Mouse (Mus musculus) midbrain, embryonic 16.5 days (tissue): ENCODE data around the gene Kif24. TPM values are rescaled to one million over a fixed set of nuclear protein-coding genes. Genes with fewer than 3 reads are reported as not detected.

Experiments
- ATAC-seq: fragments of 200-750 bp; cut with Nextera tagmentation; 2 replicates; pipeline ENCODE4 v1.8.0; 2017; ENCODE audit warnings: moderate TSS enrichment
- H3K27ac ChIP-seq: fragments of 300-500 bp; sonication (generic); 2 replicates; pipeline ENCODE4 v1.5.1; 2014; ENCODE audit warnings: mild to moderate bottlenecking, low read length, mixed read lengths
- H3K27me3 ChIP-seq: fragments of 300-500 bp; sonication (generic); 2 replicates; pipeline ENCODE4 v1.6.1; 2014; ENCODE audit warnings: low read depth, low read length, mixed read lengths; ENCODE audit not compliant: control insufficient read depth, insufficient read depth
- H3K36me3 ChIP-seq: fragments of 300-500 bp; sonication (generic); 2 replicates; pipeline ENCODE4 v1.6.1; 2014; ENCODE audit warnings: mild to moderate bottlenecking, low read length, moderate library complexity, mixed read lengths; ENCODE audit not compliant: control insufficient read depth, insufficient read depth
- H3K4me1 ChIP-seq: fragments of 300-500 bp; sonication (generic); 2 replicates; pipeline ENCODE4 v1.6.1; 2014; ENCODE audit warnings: mild to moderate bottlenecking, low read length, mixed read lengths; ENCODE audit not compliant: control insufficient read depth, insufficient read depth
- H3K4me2 ChIP-seq: fragments of 300-500 bp; sonication (generic); 2 replicates; pipeline ENCODE4 v1.6.1; 2014; ENCODE audit warnings: mild to moderate bottlenecking, low read length, mixed read lengths
- H3K4me3 ChIP-seq: fragments of 300-500 bp; sonication (generic); 2 replicates; pipeline ENCODE4 v1.5.1; 2014; ENCODE audit warnings: low read depth, mild to moderate bottlenecking, low read length, moderate library complexity, mixed read lengths
- H3K9ac ChIP-seq: fragments of 300-500 bp; sonication (generic); 2 replicates; pipeline ENCODE4 v1.6.1; 2014; ENCODE audit warnings: low read depth, low read length, mixed read lengths
- H3K9me3 ChIP-seq: fragments of 300-500 bp; sonication (generic); replicated peaks from 2 replicates; pipeline ENCODE4 v1.6.1; 2014; ENCODE audit warnings: mild to moderate bottlenecking, low read length, mixed read lengths; ENCODE audit not compliant: control insufficient read depth, poor library complexity, severe bottlenecking
- WGBS: fragments of 180-500 bp; shearing (Covaris S2); extraction: QIAGEN DNeasy Blood & Tissue Kit; methylation state at CpG from one replicate; pipeline ENCODE4 v1.1.7; 2014; 5-methylcytosine and 5-hydroxymethylcytosine counted together
- polyA plus RNA-seq: library from polyadenylated mRNA; unstranded; fragments of >200 nt; fragmentation: Nextera tagmentation; extraction: Ambion mirVana; gene quantifications from 2 replicates; pipeline ENCODE4 v1.2.1, GENCODE M21; 2015

Gene Kif24
- polyA plus RNA-seq, 1 experiment from 2014 or later, result 2.5 TPM

GRCm38 (mm10) chr4:41387755-41388469 is 76.8 kb downstream of the Kif24 start:
- Histone ChIP-seq H3K4me1 (no peaks in the 10 kb centered on the region), H3K27ac (no peak overlapping the region), H3K4me3 (no peak overlapping the region), H3K36me3 (peaks cover 19% of the 10 kb centered on the region), H3K9me3 (no peaks in the 10 kb centered on the region), H3K27me3 (no peaks in the 10 kb centered on the region), H3K4me2 (no peak overlapping the region), H3K9ac (no peak overlapping the region)
- no peak for ATAC-seq
- 88% methylated on average over 7 of the region's 7 CpGs for WGBS

DNA sequence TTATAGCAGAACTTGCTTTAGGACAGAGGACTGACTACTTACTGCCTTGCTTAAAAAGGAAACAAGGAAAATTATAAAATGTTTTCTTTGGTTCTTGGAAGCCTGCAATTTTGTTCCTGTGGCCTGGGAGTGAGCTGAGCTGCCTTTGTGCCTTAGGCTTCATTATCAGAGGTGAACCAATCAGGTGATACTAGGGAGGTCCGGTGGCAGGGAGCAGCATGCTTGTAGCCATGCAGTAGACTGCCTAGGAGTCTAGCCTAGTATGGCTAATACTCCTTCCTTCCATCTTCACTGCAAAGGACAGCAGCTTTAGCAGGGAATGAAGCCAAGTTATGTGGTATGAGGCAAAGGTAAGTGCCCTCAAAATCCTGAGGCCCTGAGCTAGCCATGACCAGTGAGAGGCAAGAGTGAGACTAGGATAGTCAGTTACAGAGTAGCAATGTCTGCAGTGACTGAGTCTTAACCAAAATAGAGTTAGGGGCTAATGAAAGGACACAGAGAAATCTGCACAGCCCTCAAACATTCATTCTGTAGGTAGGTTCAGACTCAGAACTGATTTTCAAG is 78.2 kb downstream of the Kif24 start:
- Histone ChIP-seq H3K9ac (0 out of 2 replicates have a peak overlapping the region, but pooled peaks have one; percentile 10), H3K27ac (no peak overlapping the region), H3K4me1 (no peaks in the 10 kb centered on the region), H3K4me3 (no peak overlapping the region), H3K9me3 (no peaks in the 10 kb centered on the region), H3K27me3 (no peaks in the 10 kb centered on the region), H3K36me3 (peaks cover 16% of the 10 kb centered on the region), H3K4me2 (no peak overlapping the region)
- WGBS, result 82% methylated on average over 1 of the region's 1 CpGs
- no peak for ATAC-seq

DNA sequence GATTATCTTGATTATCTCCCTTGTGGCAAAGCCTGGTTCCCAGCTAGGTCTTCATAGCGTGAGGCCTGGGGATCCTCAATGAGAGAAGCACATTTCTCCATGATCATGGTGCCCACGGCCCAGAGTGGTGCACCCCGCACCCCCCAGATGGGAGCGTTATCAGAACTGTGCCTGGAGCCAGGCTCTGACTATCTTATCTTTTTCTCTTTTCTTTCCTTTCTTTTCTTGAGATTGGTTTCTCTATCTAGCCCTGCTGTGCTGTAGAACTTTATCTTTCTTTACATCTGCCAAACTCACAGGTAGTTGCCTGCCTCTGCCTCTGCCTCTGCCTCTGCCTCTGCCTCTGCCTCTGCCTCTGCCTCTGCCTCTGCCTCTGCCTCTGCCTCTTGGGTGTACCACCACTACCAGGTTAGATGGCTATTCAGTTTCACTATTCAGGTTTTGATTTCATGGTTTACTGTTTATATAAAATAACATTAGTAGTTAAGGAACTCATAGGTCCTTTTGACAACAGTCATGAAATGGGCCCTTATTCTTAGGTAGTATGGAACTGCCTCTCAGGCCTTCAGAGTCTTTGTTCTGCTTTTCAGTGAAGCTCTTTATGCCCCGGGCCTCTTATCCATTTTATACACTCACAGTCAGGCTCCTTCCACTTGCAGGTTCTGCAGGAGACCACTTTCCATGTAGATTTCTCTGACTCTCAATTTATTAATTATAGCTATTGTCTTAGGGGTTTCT is 83.3 kb downstream of the Kif24 start:
- Histone ChIP-seq H3K4me3 (no peak overlapping the region), H3K36me3 (peaks cover 24% of the 10 kb centered on the region), H3K9me3 (no peaks in the 10 kb centered on the region), H3K27me3 (no peaks in the 10 kb centered on the region), H3K4me2 (no peak overlapping the region), H3K27ac (no peak overlapping the region), H3K4me1 (no peaks in the 10 kb centered on the region), H3K9ac (no peak overlapping the region)
- 93% methylated on average over 5 of the region's 5 CpGs for WGBS
- ATAC-seq, result no peak

- no peak overlapping the region for H3K27ac ChIP-seq
- H3K9me3 ChIP-seq, result no peaks in the 10 kb centered on the region
- no peak for ATAC-seq
- no peak overlapping the region for H3K4me2 ChIP-seq
- peaks cover 27% of the 10 kb centered on the region for H3K36me3 ChIP-seq
- H3K9ac ChIP-seq, result no peak overlapping the region
- no peaks in the 10 kb centered on the region for H3K4me1 ChIP-seq
- no peaks in the 10 kb centered on the region for H3K27me3 ChIP-seq
- H3K4me3 ChIP-seq, result no peak overlapping the region
These were observed 87.1 kb downstream of the Kif24 start for GRCm38 (mm10) chr4:41377567-41377966.

DNA sequence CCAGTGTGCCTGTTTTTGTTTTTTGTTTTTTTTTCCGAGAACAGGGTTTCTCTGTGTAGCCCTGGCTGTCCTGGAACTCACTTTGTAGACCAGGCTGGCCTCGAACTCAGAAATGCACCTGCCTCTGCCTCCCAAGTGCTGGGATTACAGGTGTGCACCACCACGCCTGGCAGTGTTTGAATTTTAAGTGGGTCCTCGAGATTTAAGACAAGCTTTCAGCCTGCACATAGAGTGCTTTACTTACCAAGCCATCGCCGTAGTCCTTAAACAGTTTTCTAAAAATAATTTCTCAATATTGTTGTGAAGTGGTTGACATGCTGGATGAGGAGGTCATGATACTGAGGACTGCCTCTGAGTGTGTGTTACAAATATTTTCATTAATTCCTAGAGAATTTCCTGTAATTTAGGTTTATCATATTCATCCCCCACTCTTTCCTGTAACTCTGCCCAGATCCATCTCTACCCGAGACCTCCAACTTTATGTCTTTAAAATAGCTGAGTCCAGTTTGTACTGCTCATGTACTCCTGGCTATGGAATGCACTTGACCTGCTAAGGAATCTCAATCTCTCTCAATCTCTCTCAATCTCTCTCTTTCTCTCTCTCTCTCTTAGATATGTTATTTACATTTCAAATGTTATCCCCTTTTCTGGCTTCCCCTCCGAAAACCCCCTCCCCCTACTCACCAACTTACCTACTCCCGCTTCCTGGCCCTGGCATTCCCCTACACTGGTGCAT is 94.8 kb downstream of the Kif24 start:
- WGBS, result 93% methylated on average over 9 of the region's 9 CpGs

GRCm38 (mm10) chr4:41368198-41368597 is 96.5 kb downstream of the Kif24 start:
- 89% methylated on average over 4 of the region's 4 CpGs for WGBS
- Histone ChIP-seq H3K9ac (no peak overlapping the region), H3K27ac (no peak overlapping the region), H3K4me3 (no peak overlapping the region), H3K36me3 (peaks cover 9% of the 10 kb centered on the region), H3K9me3 (no peaks in the 10 kb centered on the region), H3K27me3 (no peaks in the 10 kb centered on the region), H3K4me1 (no peaks in the 10 kb centered on the region), H3K4me2 (no peak overlapping the region)
- no peak for ATAC-seq

More for the DNA sequence above, 94.8 kb downstream of the Kif24 start:
- Histone ChIP-seq H3K9me3 (no peaks in the 10 kb centered on the region), H3K4me1 (no peaks in the 10 kb centered on the region), H3K27me3 (no peaks in the 10 kb centered on the region), H3K9ac (no peak overlapping the region), H3K36me3 (peaks cover 12% of the 10 kb centered on the region), H3K27ac (no peak overlapping the region), H3K4me2 (no peak overlapping the region), H3K4me3 (no peak overlapping the region)
- no peak for ATAC-seq

- 93% methylated on average over 3 of the region's 3 CpGs for WGBS
- Histone ChIP-seq H3K27me3 (no peaks in the 10 kb centered on the region), H3K4me1 (no peaks in the 10 kb centered on the region), H3K27ac (no peak overlapping the region), H3K36me3 (no peaks in the 10 kb centered on the region; the same call in 1 of the 2 replicates), H3K4me2 (no peak overlapping the region), H3K9ac (no peak overlapping the region), H3K4me3 (no peak overlapping the region), H3K9me3 (no peaks in the 10 kb centered on the region)
- no peak for ATAC-seq
These were observed 103.6 kb downstream of the Kif24 start for GRCm38 (mm10) chr4:41361059-41361458.

GRCm38 (mm10) chr4:41359358-41359757 is 105.3 kb downstream of the Kif24 start:
- no peak for ATAC-seq
- no peaks in the 10 kb centered on the region for H3K27me3 ChIP-seq
- H3K36me3 ChIP-seq, result no peaks in the 10 kb centered on the region; the same call in 1 of the 2 replicates
- no peak overlapping the region for H3K4me2 ChIP-seq
- no peaks in the 10 kb centered on the region for H3K9me3 ChIP-seq
- no peak overlapping the region for H3K27ac ChIP-seq
- H3K4me1 ChIP-seq, result no peaks in the 10 kb centered on the region
- H3K9ac ChIP-seq, result no peak overlapping the region
- no peak overlapping the region for H3K4me3 ChIP-seq
- 94% methylated on average over 7 of the region's 7 CpGs for WGBS
